Mouse (Mus musculus): ENCODE data around the gene Rsph14. TPM values are rescaled to one million over a fixed set of nuclear protein-coding genes. Genes with fewer than 3 reads are reported as not detected.
"Not testable (repeated sequence)": the region's sequence is repeated elsewhere in the genome, so short reads cannot be mapped to it uniquely, and the experiment has no call there.

Rsph14 gene
- polyA plus RNA-seq, 1 experiment from 2014 or later, result 0.62 TPM

DNA sequence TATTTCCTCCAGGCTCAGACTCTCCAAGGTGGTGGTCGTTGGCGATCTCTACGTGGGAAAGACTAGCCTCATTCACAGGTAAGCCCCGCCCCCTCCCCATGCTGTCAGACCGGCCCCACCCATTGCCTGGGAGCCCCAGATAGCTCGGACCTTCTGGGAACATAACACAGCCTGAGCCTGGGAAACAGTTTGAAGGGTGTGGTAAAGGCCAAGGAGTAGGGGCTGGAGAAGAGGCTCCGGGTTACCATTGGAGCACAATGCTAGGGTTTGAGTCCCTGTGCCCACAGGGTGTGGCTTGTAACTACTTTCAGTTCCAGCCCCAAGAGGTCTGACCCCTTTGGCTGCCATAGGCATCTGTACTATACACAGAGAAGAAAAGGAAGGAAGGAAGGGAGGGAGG is 12.1 kb upstream of the Rsph14 start:
- no peaks in the 10 kb centered on the region for H3K27me3 ChIP-seq (ENCODE audit: control insufficient read depth, insufficient read depth, low read depth, low read length)
- WGBS, result 47% methylated on average over 7 of the region's 7 CpGs
- ATAC-seq, result no peak

DNA sequence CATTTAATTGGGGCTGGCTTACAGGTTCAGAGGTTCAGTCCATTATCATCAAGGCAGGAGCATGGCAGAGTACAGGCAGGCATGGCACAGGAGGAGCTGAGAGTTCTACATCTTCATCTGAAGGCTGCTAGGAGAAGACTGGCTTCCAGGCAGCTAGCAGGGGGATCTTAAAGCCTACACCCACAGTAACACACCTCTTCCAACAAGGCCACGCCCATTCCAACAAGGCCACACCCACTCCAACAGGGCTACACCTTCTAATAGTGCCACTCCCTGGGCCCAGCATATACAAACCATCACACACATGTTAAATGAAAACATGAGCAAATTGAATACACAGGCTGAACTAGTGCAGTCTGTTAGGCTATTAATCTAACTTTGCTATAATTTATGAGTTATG is 9.7 kb upstream of the Rsph14 start:
- H3K9me3 ChIP-seq (replicated peaks; ENCODE audit: control insufficient read depth, low read length, poor library complexity, severe bottlenecking); H3K27me3 ChIP-seq (ENCODE audit: control insufficient read depth, insufficient read depth, low read depth, low read length); H3K27ac ChIP-seq (ENCODE audit: low read length); H3K36me3 ChIP-seq (ENCODE audit: control insufficient read depth, insufficient read depth, low read length); ATAC-seq; H3K9ac ChIP-seq (ENCODE audit: low read depth, low read length); H3K4me3 ChIP-seq (ENCODE audit: low read depth, low read length); H3K4me2 ChIP-seq (ENCODE audit: low read length): not testable (repeated sequence)
- WGBS, result 4% methylated on average over 1 of the region's 1 CpGs
- H3K4me1 ChIP-seq (ENCODE audit: control insufficient read depth, insufficient read depth, low read length), result peaks cover 16% of the 10 kb centered on the region

More for the DNA sequence above, 12.1 kb upstream of the Rsph14 start:
- no peaks in the 10 kb centered on the region; the same call in 1 of the 2 replicates for H3K4me1 ChIP-seq (ENCODE audit: control insufficient read depth, insufficient read depth, low read length)
- no peak overlapping the region for H3K9ac ChIP-seq (ENCODE audit: low read depth, low read length)
- no peak overlapping the region for H3K4me3 ChIP-seq (ENCODE audit: low read depth, low read length)
- no peaks in the 10 kb centered on the region for H3K9me3 ChIP-seq (replicated peaks; ENCODE audit: control insufficient read depth, low read length, poor library complexity, severe bottlenecking)
- H3K36me3 ChIP-seq (ENCODE audit: control insufficient read depth, insufficient read depth, low read length), result peaks cover 6% of the 10 kb centered on the region; the same call in 1 of the 2 replicates
- H3K27ac ChIP-seq (ENCODE audit: low read length), result no peak overlapping the region
- H3K4me2 ChIP-seq (ENCODE audit: low read length), result no peak overlapping the region

DNA sequence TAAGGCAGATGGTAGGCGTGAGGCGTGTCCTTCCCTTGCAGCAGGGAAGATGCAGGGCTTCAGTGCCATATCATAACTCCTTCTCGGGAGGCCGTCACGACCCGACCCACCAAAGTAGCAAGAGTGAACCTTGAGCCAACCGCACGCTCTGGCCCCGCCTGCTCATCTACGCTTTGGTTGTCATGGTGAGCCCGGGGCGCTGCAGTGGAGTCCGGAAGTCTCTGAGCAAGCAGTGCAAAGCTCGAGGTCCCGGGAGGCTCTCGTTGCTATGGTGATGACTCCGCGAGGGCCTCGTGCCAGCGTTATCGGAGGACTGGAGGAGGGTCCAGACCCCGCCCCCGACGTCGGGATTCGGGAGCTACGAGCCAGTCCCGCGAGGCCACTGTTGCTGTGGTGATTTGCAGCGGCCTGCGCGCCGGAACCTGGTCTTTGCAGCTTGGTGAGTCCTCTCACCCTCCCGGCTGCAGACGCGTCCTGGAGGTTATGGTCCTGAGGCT is 4.5 kb upstream of the Rsph14 start, which contains the start of gene Rab36:
Gene Rab36, plus strand, starts transcription at position 176 of the 497 bp plus-strand sequence.
- peak within 1 kb of the TSS; percentile 87 for H3K27ac ChIP-seq (ENCODE audit: low read length)
- H3K36me3 ChIP-seq (ENCODE audit: control insufficient read depth, insufficient read depth, low read length), result no peaks in the 10 kb centered on the region
- H3K9ac ChIP-seq (ENCODE audit: low read depth, low read length), result peak within 1 kb of the TSS; percentile 67
- no peaks in the 10 kb centered on the region for H3K9me3 ChIP-seq (replicated peaks; ENCODE audit: control insufficient read depth, low read length, poor library complexity, severe bottlenecking)
- under 1% methylated on average over 36 of the region's 36 CpGs for WGBS
- H3K27me3 ChIP-seq (ENCODE audit: control insufficient read depth, insufficient read depth, low read depth, low read length), result no peaks in the 10 kb centered on the region
- peak within 1 kb of the TSS; percentile 74 for H3K4me2 ChIP-seq (ENCODE audit: low read length)
- H3K4me3 ChIP-seq (ENCODE audit: low read depth, low read length), result peak within 1 kb of the TSS; percentile 44
- ATAC-seq, result peak; percentile 93
- H3K4me1 ChIP-seq (ENCODE audit: control insufficient read depth, insufficient read depth, low read length), result peaks cover 38% of the 10 kb centered on the region

DNA sequence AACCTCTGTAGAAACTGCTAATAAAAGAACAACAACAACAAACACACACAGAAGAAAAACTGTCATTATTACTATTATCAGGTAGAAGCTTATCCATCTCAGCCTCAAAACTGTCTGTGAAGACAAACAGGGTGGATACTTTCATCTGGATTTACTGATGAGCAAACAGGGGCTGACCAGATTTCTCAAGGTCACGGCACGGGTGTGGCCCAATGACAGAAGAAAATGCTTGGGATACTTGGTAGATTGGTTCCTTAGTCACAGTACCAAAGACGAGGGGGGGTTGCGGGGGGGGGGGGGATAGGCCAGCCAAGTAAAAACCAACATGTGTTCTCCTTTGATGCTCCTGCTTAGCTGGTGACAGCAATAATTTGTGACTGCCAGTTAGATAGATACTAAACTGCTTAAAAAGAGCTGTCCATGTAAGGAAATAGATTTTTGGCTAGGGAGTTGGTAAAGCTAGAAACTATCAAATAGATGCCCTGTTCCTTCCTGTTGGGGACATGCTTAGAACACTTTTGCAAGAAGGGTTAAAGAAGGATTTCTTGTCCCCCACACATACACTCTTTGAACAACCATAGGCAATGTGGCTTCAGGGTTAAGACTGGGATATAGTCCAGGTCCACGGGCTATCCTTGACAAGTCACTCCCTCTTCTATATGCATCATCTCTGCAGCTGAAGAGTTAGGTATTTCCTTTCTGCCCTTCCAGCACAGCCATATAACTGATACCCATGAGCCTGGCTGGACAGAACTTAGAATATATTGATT is 856 bp downstream of the Rsph14 start:
- WGBS, result 75% methylated on average over 5 of the region's 5 CpGs
- H3K27ac ChIP-seq (ENCODE audit: low read length), result peak overlapping the region; percentile 57; the same call in 1 of the 2 replicates

DNA sequence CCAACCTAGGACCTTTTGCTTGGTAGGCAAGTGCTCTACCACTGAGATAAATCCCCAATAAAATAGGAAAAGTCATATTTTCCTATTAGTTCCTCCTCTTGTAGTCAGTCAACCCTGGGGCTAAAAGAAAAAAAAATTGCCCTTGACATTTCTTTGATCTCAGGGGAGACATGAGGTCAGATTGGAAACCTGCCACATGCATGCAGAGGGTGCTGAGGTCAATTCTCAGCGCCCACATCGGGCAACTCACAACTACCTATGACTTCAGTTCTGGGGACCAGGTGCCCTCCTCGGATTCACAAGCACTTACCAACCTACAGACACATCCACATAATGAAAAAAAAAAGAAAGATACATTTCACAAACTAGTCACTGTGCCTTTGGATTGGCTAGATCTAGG is 2.2 kb downstream of the Rsph14 start:
- Histone ChIP-seq H3K9me3 (replicated peaks; ENCODE audit: control insufficient read depth, low read length, poor library complexity, severe bottlenecking) (no peaks in the 10 kb centered on the region), H3K4me3 (ENCODE audit: low read depth, low read length) (no peak overlapping the region), H3K36me3 (ENCODE audit: control insufficient read depth, insufficient read depth, low read length) (no peaks in the 10 kb centered on the region), H3K27ac (ENCODE audit: low read length) (no peak overlapping the region), H3K4me1 (ENCODE audit: control insufficient read depth, insufficient read depth, low read length) (peaks cover 17% of the 10 kb centered on the region), H3K4me2 (ENCODE audit: low read length) (no peak overlapping the region), H3K27me3 (ENCODE audit: control insufficient read depth, insufficient read depth, low read depth, low read length) (no peaks in the 10 kb centered on the region), H3K9ac (ENCODE audit: low read depth, low read length) (no peak overlapping the region)
- no peak for ATAC-seq
- WGBS, result 84% methylated on average over 3 of the region's 3 CpGs

More for the DNA sequence above, 856 bp downstream of the Rsph14 start:
- ATAC-seq, result no peak
- Histone ChIP-seq H3K9me3 (replicated peaks; ENCODE audit: control insufficient read depth, low read length, poor library complexity, severe bottlenecking) (no peaks in the 10 kb centered on the region), H3K4me2 (ENCODE audit: low read length) (no peak overlapping the region), H3K4me3 (ENCODE audit: low read depth, low read length) (no peak overlapping the region), H3K27me3 (ENCODE audit: control insufficient read depth, insufficient read depth, low read depth, low read length) (no peaks in the 10 kb centered on the region), H3K4me1 (ENCODE audit: control insufficient read depth, insufficient read depth, low read length) (peaks cover 23% of the 10 kb centered on the region), H3K36me3 (ENCODE audit: control insufficient read depth, insufficient read depth, low read length) (no peaks in the 10 kb centered on the region), H3K9ac (ENCODE audit: low read depth, low read length) (no peak overlapping the region)

DNA sequence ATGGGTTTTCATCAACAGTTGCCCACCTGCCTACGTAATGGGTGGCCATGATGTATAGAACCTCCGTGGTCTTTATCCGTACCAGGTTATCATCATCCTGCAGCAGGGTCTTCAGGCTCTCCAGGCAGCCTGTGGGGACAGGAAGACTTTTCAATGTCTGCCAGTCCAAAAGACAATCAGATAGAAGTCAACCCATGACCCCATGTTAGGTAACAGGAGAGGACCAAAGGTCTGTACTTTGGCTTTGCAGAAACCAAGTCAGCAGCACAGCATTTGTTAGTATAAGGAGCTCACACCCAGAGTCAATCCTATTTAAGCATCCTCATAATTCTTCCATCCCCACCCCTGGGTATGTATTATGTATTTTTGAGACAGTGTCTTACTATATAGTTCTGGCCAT is 2.7 kb downstream of the Rsph14 start:
- Histone ChIP-seq H3K4me1 (ENCODE audit: control insufficient read depth, insufficient read depth, low read length) (peaks cover 17% of the 10 kb centered on the region), H3K27me3 (ENCODE audit: control insufficient read depth, insufficient read depth, low read depth, low read length) (no peaks in the 10 kb centered on the region), H3K9ac (ENCODE audit: low read depth, low read length) (no peak overlapping the region), H3K27ac (ENCODE audit: low read length) (no peak overlapping the region), H3K36me3 (ENCODE audit: control insufficient read depth, insufficient read depth, low read length) (no peaks in the 10 kb centered on the region), H3K4me2 (ENCODE audit: low read length) (no peak overlapping the region), H3K4me3 (ENCODE audit: low read depth, low read length) (no peak overlapping the region), H3K9me3 (replicated peaks; ENCODE audit: control insufficient read depth, low read length, poor library complexity, severe bottlenecking) (no peaks in the 10 kb centered on the region)
- WGBS, result 93% methylated on average over 3 of the region's 3 CpGs
- no peak for ATAC-seq

DNA sequence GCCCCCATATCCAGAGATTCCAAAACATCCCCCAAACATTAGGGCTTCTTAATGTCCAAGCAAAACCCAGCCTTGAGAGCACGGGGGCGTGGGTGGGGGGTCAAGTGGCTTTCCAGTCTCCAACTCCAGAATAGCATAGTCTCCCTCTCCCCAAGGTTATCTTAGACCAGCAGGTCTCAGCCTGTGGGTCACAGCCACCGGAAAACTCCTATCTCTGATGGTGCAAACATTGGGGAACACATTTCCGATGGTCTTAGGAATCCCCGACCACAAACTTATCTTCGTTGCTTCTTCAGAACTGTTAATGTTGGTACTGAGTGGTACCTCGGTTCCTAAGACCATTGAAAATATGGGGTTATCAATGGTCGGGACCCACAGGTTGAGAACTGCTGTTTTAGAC is 3.6 kb downstream of the Rsph14 start:
- ATAC-seq, result no peak
- Histone ChIP-seq H3K4me3 (ENCODE audit: low read depth, low read length) (no peak overlapping the region), H3K4me2 (ENCODE audit: low read length) (no peak overlapping the region), H3K27me3 (ENCODE audit: control insufficient read depth, insufficient read depth, low read depth, low read length) (no peaks in the 10 kb centered on the region), H3K9ac (ENCODE audit: low read depth, low read length) (no peak overlapping the region), H3K9me3 (replicated peaks; ENCODE audit: control insufficient read depth, low read length, poor library complexity, severe bottlenecking) (no peaks in the 10 kb centered on the region), H3K4me1 (ENCODE audit: control insufficient read depth, insufficient read depth, low read length) (peaks cover 17% of the 10 kb centered on the region), H3K27ac (ENCODE audit: low read length) (no peak overlapping the region), H3K36me3 (ENCODE audit: control insufficient read depth, insufficient read depth, low read length) (no peaks in the 10 kb centered on the region)
- WGBS, result 93% methylated on average over 8 of the region's 8 CpGs

DNA sequence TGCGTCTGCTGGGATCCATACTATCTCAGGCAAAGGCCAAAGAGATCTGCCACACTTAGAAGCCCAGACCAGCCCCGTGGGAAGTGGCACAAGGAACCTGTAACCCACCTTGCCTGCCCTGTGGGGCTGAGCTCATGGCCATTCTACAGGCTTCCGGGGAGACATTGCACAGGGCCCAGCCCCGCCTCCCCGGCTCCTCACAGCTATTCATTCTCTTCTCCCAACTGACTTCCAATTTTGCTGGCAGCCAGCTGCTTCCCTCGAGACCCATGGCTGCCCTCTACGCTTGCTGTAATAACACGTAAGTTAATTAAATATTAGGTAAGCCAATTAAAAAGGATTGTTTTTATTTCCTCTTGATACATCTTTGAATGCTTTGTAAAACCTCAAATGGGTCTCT is 5.9 kb downstream of the Rsph14 start:
- H3K9ac ChIP-seq (ENCODE audit: low read depth, low read length), result no peak overlapping the region
- H3K27ac ChIP-seq (ENCODE audit: low read length), result no peak overlapping the region
- no peaks in the 10 kb centered on the region for H3K9me3 ChIP-seq (replicated peaks; ENCODE audit: control insufficient read depth, low read length, poor library complexity, severe bottlenecking)
- ATAC-seq, result no peak
- H3K4me2 ChIP-seq (ENCODE audit: low read length), result no peak overlapping the region
- H3K36me3 ChIP-seq (ENCODE audit: control insufficient read depth, insufficient read depth, low read length), result no peaks in the 10 kb centered on the region
- WGBS, result 52% methylated on average over 8 of the region's 8 CpGs
- H3K27me3 ChIP-seq (ENCODE audit: control insufficient read depth, insufficient read depth, low read depth, low read length), result no peaks in the 10 kb centered on the region
- no peak overlapping the region for H3K4me3 ChIP-seq (ENCODE audit: low read depth, low read length)
- peaks cover 3% of the 10 kb centered on the region for H3K4me1 ChIP-seq (ENCODE audit: control insufficient read depth, insufficient read depth, low read length)

DNA sequence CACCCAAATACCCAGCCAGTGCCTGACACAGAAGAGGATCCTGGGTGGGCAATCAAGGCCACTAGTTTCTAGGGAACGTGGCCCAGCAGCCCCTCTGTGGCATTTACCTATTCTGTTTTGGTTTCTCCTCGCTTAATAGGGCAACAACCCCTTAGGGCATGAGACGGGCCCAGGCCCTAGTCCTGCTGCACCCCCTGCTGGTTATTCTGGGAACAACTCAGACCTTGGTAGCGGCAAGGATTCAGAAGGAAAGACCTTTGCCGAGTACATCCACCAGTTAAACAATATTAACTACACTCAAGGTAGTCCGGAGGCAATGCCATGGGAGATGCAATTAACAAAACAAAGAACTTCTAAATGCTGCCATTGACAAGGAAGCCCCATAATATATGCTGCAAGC is 11.2 kb downstream of the Rsph14 start:
- Histone ChIP-seq H3K36me3 (ENCODE audit: control insufficient read depth, insufficient read depth, low read length) (peaks cover 5% of the 10 kb centered on the region; the same call in 1 of the 2 replicates), H3K9ac (ENCODE audit: low read depth, low read length) (no peak overlapping the region), H3K9me3 (replicated peaks; ENCODE audit: control insufficient read depth, low read length, poor library complexity, severe bottlenecking) (no peaks in the 10 kb centered on the region), H3K4me3 (ENCODE audit: low read depth, low read length) (no peak overlapping the region), H3K4me2 (ENCODE audit: low read length) (no peak overlapping the region), H3K4me1 (ENCODE audit: control insufficient read depth, insufficient read depth, low read length) (no peaks in the 10 kb centered on the region), H3K27me3 (ENCODE audit: control insufficient read depth, insufficient read depth, low read depth, low read length) (no peaks in the 10 kb centered on the region), H3K27ac (ENCODE audit: low read length) (no peak overlapping the region)
- peak; percentile 26; the same call in 1 of the 2 replicates for ATAC-seq
- 14% methylated on average over 6 of the region's 6 CpGs for WGBS
